Mouse (Mus musculus) right cerebral cortex, postnatal 4 days (tissue): ENCODE measurements around the gene Pla2g4e.

Experiments
- DNase-seq: peaks from one replicate; pipeline ENCODE4 v3.0.0-alpha.2; 2022

Pla2g4e gene

GRCm38 (mm10) chr2:120235947-120236640, 9.0 kb downstream of the Pla2g4e start:
- DNase-seq, result no peak

- no peak for DNase-seq
Measured at GRCm38 (mm10) chr2:120235381-120235780, 9.8 kb downstream of the Pla2g4e start.

GRCm38 (mm10) chr2:120231642-120232041, 13.5 kb downstream of the Pla2g4e start:
- no peak for DNase-seq

GRCm38 (mm10) chr2:120214600-120214999, 30.5 kb downstream of the Pla2g4e start:
- DNase-seq, result no peak

- DNase-seq, result no peak
Measured at GRCm38 (mm10) chr2:120211448-120211847, 33.7 kb downstream of the Pla2g4e start.

- DNase-seq, result no peak
Measured at GRCm38 (mm10) chr2:120207926-120208325, 37.2 kb downstream of the Pla2g4e start.

- DNase-seq, result no peak
Measured at GRCm38 (mm10) chr2:120207028-120207427, 38.1 kb downstream of the Pla2g4e start.

GRCm38 (mm10) chr2:120203742-120204141, 41.4 kb downstream of the Pla2g4e start:
- no peak for DNase-seq

GRCm38 (mm10) chr2:120200077-120200476, 45.1 kb downstream of the Pla2g4e start:
- DNase-seq, result no peak

- DNase-seq, result no peak
Measured at GRCm38 (mm10) chr2:120188174-120188573, 57.0 kb downstream of the Pla2g4e start.

GRCm38 (mm10) chr2:120187583-120187982, 57.6 kb downstream of the Pla2g4e start:
- peak; percentile 18 for DNase-seq

- DNase-seq, result no peak
Measured at GRCm38 (mm10) chr2:120185527-120186276, 59.4 kb downstream of the Pla2g4e start.

- DNase-seq, result no peak
Measured at GRCm38 (mm10) chr2:120178936-120179335, 66.2 kb downstream of the Pla2g4e start.

GRCm38 (mm10) chr2:120173718-120174117, 71.4 kb downstream of the Pla2g4e start:
- peak; percentile 62 for DNase-seq

- no peak for DNase-seq
Measured at GRCm38 (mm10) chr2:120171362-120171761, 73.8 kb downstream of the Pla2g4e start.

GRCm38 (mm10) chr2:120170726-120171125, 74.4 kb downstream of the Pla2g4e start:
- no peak for DNase-seq

- no peak for DNase-seq
Measured at GRCm38 (mm10) chr2:120169382-120169781, 75.8 kb downstream of the Pla2g4e start.

GRCm38 (mm10) chr2:120167763-120168162, 77.4 kb downstream of the Pla2g4e start:
- no peak for DNase-seq

- DNase-seq, result no peak
Measured at GRCm38 (mm10) chr2:120165474-120165873, 79.7 kb downstream of the Pla2g4e start.

GRCm38 (mm10) chr2:120159434-120159833, 85.7 kb downstream of the Pla2g4e start:
- DNase-seq, result no peak

- no peak for DNase-seq
Measured at GRCm38 (mm10) chr2:120158846-120159245, 86.3 kb downstream of the Pla2g4e start.

- no peak for DNase-seq
Measured at GRCm38 (mm10) chr2:120158016-120158415, 87.1 kb downstream of the Pla2g4e start.

- DNase-seq, result no peak
Measured at GRCm38 (mm10) chr2:120157606-120158005, 87.5 kb downstream of the Pla2g4e start.

- peak; percentile 99 for DNase-seq
Measured at GRCm38 (mm10) chr2:120154361-120154894, 90.7 kb downstream of the Pla2g4e start, which contains the start of gene Ehd4. Gene Ehd4, minus strand, starts transcription at chr2:120154606.
